Mouse (Mus musculus) monocyte, adult 2 months (primary cell): ENCODE data around the gene C1ql2.

Experiments used
- DNase-seq, 2 experiments: peaks; one replicate each; pipeline ENCODE4 v3.0.0; 2022; ENCODE audit warnings: low spot score in 2 of 2, low read depth in 1 of 2

Gene C1ql2

GRCm38 (mm10) chr1:120340419-120341171 is at the start of gene C1ql2:
C1ql2 (plus strand) TSS chr1:120340582.
- no peak for DNase-seq

GRCm38 (mm10) chr1:120291709-120292108 is 48.7 kb upstream of the C1ql2 start:
- DNase-seq = no peak

- peak in 1 of 2 experiments; percentile 4 for DNase-seq
Observed at GRCm38 (mm10) chr1:120293803-120294202, 46.6 kb upstream of the C1ql2 start.

- no peak for DNase-seq
Observed at GRCm38 (mm10) chr1:120296936-120297335, 43.4 kb upstream of the C1ql2 start.

GRCm38 (mm10) chr1:120305801-120306200 is 34.6 kb upstream of the C1ql2 start:
- DNase-seq = no peak

GRCm38 (mm10) chr1:120321270-120322021 is 18.9 kb upstream of the C1ql2 start:
- DNase-seq = no peak

GRCm38 (mm10) chr1:120323131-120323561 is 17.2 kb upstream of the C1ql2 start:
- DNase-seq = no peak

- no peak for DNase-seq
Observed at GRCm38 (mm10) chr1:120327714-120328113, 12.7 kb upstream of the C1ql2 start.

- no peak for DNase-seq
Observed at GRCm38 (mm10) chr1:120328212-120328611, 12.2 kb upstream of the C1ql2 start.

GRCm38 (mm10) chr1:120331841-120332240 is 8.5 kb upstream of the C1ql2 start:
- DNase-seq = no peak

GRCm38 (mm10) chr1:120337970-120338369 is 2.4 kb upstream of the C1ql2 start:
- no peak for DNase-seq

GRCm38 (mm10) chr1:120341172-120341675 is 842 bp downstream of the C1ql2 start:
- DNase-seq = no peak

- DNase-seq = no peak
Observed at GRCm38 (mm10) chr1:120341811-120342370, 1.5 kb downstream of the C1ql2 start.

GRCm38 (mm10) chr1:120342371-120342821 is 2.0 kb downstream of the C1ql2 start:
- DNase-seq = no peak

- DNase-seq = no peak
Observed at GRCm38 (mm10) chr1:120345001-120345400, 4.6 kb downstream of the C1ql2 start.

GRCm38 (mm10) chr1:120354387-120354786 is 14.0 kb downstream of the C1ql2 start:
- DNase-seq = no peak

- no peak for DNase-seq
Observed at GRCm38 (mm10) chr1:120357371-120358274, 17.2 kb downstream of the C1ql2 start.

GRCm38 (mm10) chr1:120363638-120364037 is 23.3 kb downstream of the C1ql2 start:
- DNase-seq = no peak

- no peak for DNase-seq
Observed at GRCm38 (mm10) chr1:120368138-120368537, 27.8 kb downstream of the C1ql2 start.

GRCm38 (mm10) chr1:120374131-120374530 is 33.7 kb downstream of the C1ql2 start:
- DNase-seq = no peak

- DNase-seq = no peak
Observed at GRCm38 (mm10) chr1:120374832-120375231, 34.5 kb downstream of the C1ql2 start.
